Mouse (Mus musculus) heart, postnatal 0 days (tissue): Measurements from ENCODE around the gene Capns2.
"Not testable (repeated sequence)": the region's sequence is repeated elsewhere in the genome, so short reads cannot be mapped to it uniquely, and the experiment has no call there.

ENCODE experiments used
- CTCF ChIP-seq: IDR thresholded peaks from 2 replicates; pipeline ENCODE4 v1.5.1; 2016; ENCODE audit warnings: antibody characterized with exemption, control low read depth, low read depth
- EP300 ChIP-seq: IDR thresholded peaks from 2 replicates; pipeline ENCODE4 v1.6.1; 2016; ENCODE audit warnings: antibody characterized with exemption, low read depth

DNA sequence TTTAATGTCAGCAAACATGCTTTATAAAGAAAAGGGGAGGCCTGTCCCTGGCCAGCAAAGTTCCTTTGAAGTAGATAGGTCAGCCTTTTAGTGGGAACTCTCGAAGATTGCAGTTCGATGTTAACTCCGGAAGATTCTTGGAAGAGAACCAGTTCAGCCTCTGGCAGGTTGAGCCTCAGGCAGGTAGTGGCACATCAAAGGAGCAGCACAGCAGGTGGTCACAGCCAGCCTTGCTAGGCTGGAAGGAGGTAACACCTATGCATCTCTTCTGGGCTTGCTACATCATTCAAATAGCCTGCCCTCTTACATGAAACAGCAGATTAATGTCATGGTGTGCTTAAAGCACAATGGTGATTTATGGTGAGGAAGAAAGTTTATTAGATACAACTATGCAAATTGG lies 9.0 kb upstream of the Capns2 start:
- not testable (repeated sequence) for TF ChIP-seq CTCF, EP300
